Mouse (Mus musculus): ENCODE measurements around the gene Tmbim1. TPM values are rescaled to one million over a fixed set of nuclear protein-coding genes. Genes with fewer than 3 reads are reported as not detected.

The Tmbim1 gene
- total and polyA plus RNA-seq, 3 experiments = 26.6 to 35.1 (median 32.4) TPM

DNA sequence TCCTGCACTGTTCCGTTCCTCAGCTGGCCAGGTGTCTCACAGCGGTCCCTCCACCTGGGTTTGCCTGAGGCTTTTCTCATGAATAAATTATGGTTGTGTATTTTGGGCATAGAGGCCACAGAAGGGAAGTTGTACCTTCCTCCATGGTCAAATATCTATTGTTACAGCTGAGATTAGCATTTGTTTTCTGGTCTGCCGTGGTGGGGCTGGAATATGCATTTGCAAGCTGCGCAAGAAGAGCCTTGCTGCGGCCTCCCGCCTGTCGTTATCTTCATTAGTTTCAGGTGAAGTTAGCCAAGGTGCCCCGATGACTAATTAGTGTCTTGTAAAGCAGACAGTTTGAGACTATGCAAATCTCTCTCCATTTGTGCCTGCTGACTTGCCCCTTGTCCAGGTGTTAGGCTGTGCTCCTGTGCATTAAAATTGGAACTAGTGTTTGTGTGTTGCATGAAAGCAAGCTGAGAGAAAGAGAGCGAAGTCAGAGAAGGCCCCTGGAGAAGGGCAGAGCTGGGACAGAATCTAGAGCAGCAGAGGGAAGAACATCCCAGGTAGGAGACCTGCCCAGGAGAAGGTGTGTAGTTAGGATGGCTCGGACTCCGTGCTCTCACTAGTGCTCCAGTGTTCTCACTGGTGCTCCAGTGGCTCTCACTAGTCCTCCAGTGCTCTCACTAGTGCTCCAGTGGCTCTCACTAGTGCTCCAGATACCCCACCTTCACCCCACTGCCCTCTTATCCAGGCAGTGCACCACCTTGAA is 38.9 kb upstream of the Tmbim1 start (continued):
- TF ChIP-seq MAX (IDR thresholded peaks at IDR 0.05; ENCODE audit: low read length) (peak; percentile 28; the same call in 1 of the 2 replicates), CTCF (conservative IDR thresholded peaks at IDR 0.05 in 1 of 2, IDR thresholded peaks at IDR 0.05 in 1 of 2; ENCODE audit: low read depth in 2 of 2, low read length in 2 of 2) (no peak), UBTF (IDR thresholded peaks at IDR 0.05; ENCODE audit: low read depth, low read length) (peak; percentile 75; the same call in 1 of the 2 replicates)

DNA sequence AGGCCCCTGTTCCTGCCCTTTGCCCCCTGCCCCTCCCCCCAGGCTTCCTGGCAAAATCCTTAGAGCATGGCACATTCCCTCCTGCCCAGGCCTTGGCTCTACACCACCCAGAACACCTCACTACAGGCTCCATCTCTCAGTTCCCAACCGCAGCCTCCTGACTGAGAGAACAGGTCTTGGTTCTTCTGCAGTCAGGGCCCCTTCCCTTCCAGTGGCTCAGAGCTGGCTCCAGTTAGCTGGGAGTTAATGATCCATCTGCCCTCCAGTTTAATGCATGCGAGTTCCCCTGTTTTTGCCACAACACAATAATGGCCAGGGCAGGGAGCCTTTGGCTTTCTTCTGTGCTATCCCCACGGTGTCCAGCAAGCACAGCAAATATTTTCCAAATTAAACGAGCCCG is 37.7 kb upstream of the Tmbim1 start:
- dilution Hi-C loops (cut with MboI; ENCODE audit: extremely low pct_ligation_motif_present, extremely low pct_unique_long_range_greater_than_20kb, low sequenced_read_pairs) (no loop called here), in situ Hi-C loops (cut with MboI; ENCODE audit: low pct_ligation_motif_present, low pct_unique_long_range_greater_than_20kb, low sequenced_read_pairs) (no loop called here)
- peak overlapping the region; percentile 80 for H3K4me2 ChIP-seq (ENCODE audit: insufficient read depth, low read depth, poor library complexity, severe bottlenecking)
- H3K27ac ChIP-seq (ENCODE audit: insufficient read depth, low read depth) = peak overlapping the region; percentile 100
- peaks cover 59% of the 10 kb centered on the region for H3K79me2 ChIP-seq (replicated peaks; ENCODE audit: control insufficient read depth, extremely low read depth, insufficient read depth, poor library complexity, severe bottlenecking)
- no peaks in the 10 kb centered on the region for H3K27me3 ChIP-seq (replicated peaks)
- peaks cover 18% of the 10 kb centered on the region for H3K9me3 ChIP-seq (replicated peaks; ENCODE audit: low read length)
- DNase-seq (ENCODE audit: extremely low read depth) = no peak
- H3K4me1 ChIP-seq (ENCODE audit: control insufficient read depth in 1 of 2, insufficient read depth in 2 of 2) = peaks cover 62 to 89% of the 10 kb centered on the region in 2 experiments
- H3K36me3 ChIP-seq (replicated peaks in 1 of 2; ENCODE audit: control insufficient read depth in 1 of 2, insufficient read depth in 1 of 2, low read length in 1 of 2) = peaks cover 33 to 60% of the 10 kb centered on the region in 2 experiments
- no peak for TF ChIP-seq NRF1 (IDR thresholded peaks at IDR 0.05; ENCODE audit: low read depth, low read length)
- TF ChIP-seq IRF4 (IDR thresholded peaks at IDR 0.05; ENCODE audit: low read depth, low read length) = 0 out of 2 replicates have a peak, but pooled peaks have one; percentile 9
- TF ChIP-seq MXI1 (IDR thresholded peaks at IDR 0.05; ENCODE audit: low read depth, low read length) = no peak
- no peak; the same call in 1 of the 2 replicates for TF ChIP-seq EP300 (IDR thresholded peaks at IDR 0.05; ENCODE audit: low read length)
- TF ChIP-seq ZC3H11A (IDR thresholded peaks at IDR 0.05; ENCODE audit: low read depth, low read length) = no peak
- no peak for TF ChIP-seq HCFC1 (IDR thresholded peaks at IDR 0.05; ENCODE audit: low read depth, low read length)
- no peak for TF ChIP-seq JUN (IDR thresholded peaks at IDR 0.05; ENCODE audit: insufficient read depth, low read depth, low read length)
- TF ChIP-seq POLR2A (IDR thresholded peaks at IDR 0.05; ENCODE audit: low read depth, low read length) = 0 out of 2 replicates have a peak, but pooled peaks have one; percentile 5
- no peak for TF ChIP-seq GABPA (IDR thresholded peaks at IDR 0.05; ENCODE audit: insufficient replicate concordance, low read depth, low read length)
- TF ChIP-seq KAT2A (IDR thresholded peaks at IDR 0.05; ENCODE audit: insufficient replicate concordance, low read length) = no peak
- TF ChIP-seq ZNF384 (IDR thresholded peaks at IDR 0.05; ENCODE audit: low read depth, low read length) = no peak
- TF ChIP-seq ELF1 (IDR thresholded peaks at IDR 0.05; ENCODE audit: low read depth, low read length) = no peak
- no peak for TF ChIP-seq TBP (conservative IDR thresholded peaks at IDR 0.05; ENCODE audit: low read depth, low read length)
- no peak for TF ChIP-seq USF2 (conservative IDR thresholded peaks at IDR 0.05; ENCODE audit: low read depth, low read length)
- TF ChIP-seq TCF12 (IDR thresholded peaks at IDR 0.05; ENCODE audit: low read depth, low read length) = no peak
- TF ChIP-seq BHLHE40 (IDR thresholded peaks at IDR 0.05; ENCODE audit: low read depth, low read length) = peak; percentile 32; the same call in 1 of the 2 replicates
- TF ChIP-seq ETS1 (conservative IDR thresholded peaks at IDR 0.05; ENCODE audit: low read depth, low read length) = peak; percentile 43; the same call in 1 of the 2 replicates
- TF ChIP-seq NELFE (IDR thresholded peaks at IDR 0.05; ENCODE audit: low read depth, low read length) = no peak
- TF ChIP-seq SIN3A (IDR thresholded peaks at IDR 0.05; ENCODE audit: low read length) = no peak
- no peak for TF ChIP-seq RCOR1 (conservative IDR thresholded peaks at IDR 0.05; ENCODE audit: low read depth, low read length)
- TF ChIP-seq CHD2 (IDR thresholded peaks at IDR 0.05; ENCODE audit: low read length) = peak; percentile 74
- no peak for TF ChIP-seq MAX (IDR thresholded peaks at IDR 0.05; ENCODE audit: low read length)
- TF ChIP-seq JUND (conservative IDR thresholded peaks at IDR 0.05; ENCODE audit: low read depth, low read length) = no peak
- peak overlapping the region in 2 of 3 experiments; percentile 12 to 21 for H3K4me3 ChIP-seq (replicated peaks in 1 of 3; ENCODE audit: low read depth in 2 of 3, low read length in 2 of 3, poor library complexity in 1 of 3)
- peak overlapping the region; percentile 34 for H3K9ac ChIP-seq (ENCODE audit: insufficient read depth, low read depth)
